Mouse (Mus musculus): ENCODE results near the gene Lamtor2. TPM values are rescaled to one million over a fixed set of nuclear protein-coding genes. Genes with fewer than 3 reads are reported as not detected.
A peak's percentile ranks its signal among the peaks of the same experiment; 100 is the strongest.

Lamtor2 gene
- total and polyA plus RNA-seq, 2 experiments = 125 to 201 TPM

GRCm38 (mm10) chr3:88559596-88559995 is 6.7 kb upstream of the Lamtor2 start:
- Histone ChIP-seq H3K36me3 (ENCODE audit: control insufficient read depth, insufficient read depth, low read length) (peaks cover 18% of the 10 kb centered on the region; the same call in 1 of the 2 replicates), H3K79me2 (ENCODE audit: control insufficient read depth, insufficient read depth, low read length) (peaks cover 5% of the 10 kb centered on the region; the same call in 1 of the 2 replicates)
- 96% methylated on average over 9 of the region's 9 CpGs for WGBS

GRCm38 (mm10) chr3:88556616-88557015 is 3.7 kb upstream of the Lamtor2 start:
- H3K79me2 ChIP-seq (ENCODE audit: control insufficient read depth, insufficient read depth, low read length) = peaks cover 10% of the 10 kb centered on the region; the same call in 1 of the 2 replicates
- DNase-seq (ENCODE audit: extremely low read depth, low read depth, low spot score) = no peak
- peaks cover 3% of the 10 kb centered on the region for H3K4me1 ChIP-seq (ENCODE audit: control insufficient read depth, insufficient read depth, low read length)
- H3K9ac ChIP-seq (ENCODE audit: low read depth, low read length) = no peak overlapping the region
- peaks cover 18% of the 10 kb centered on the region; the same call in 1 of the 2 replicates for H3K36me3 ChIP-seq (ENCODE audit: control insufficient read depth, insufficient read depth, low read length)
- TF ChIP-seq POLR2A (IDR thresholded peaks at IDR 0.05; ENCODE audit: extremely low read depth, insufficient read depth, low read length) (no peak), CTCF (IDR thresholded peaks at IDR 0.05; ENCODE audit: low read depth, low read length) (no peak)
- no peak overlapping the region for H3K4me3 ChIP-seq (ENCODE audit: insufficient read depth, low read depth, low read length)
- no peaks in the 10 kb centered on the region for H3K27me3 ChIP-seq (ENCODE audit: control insufficient read depth, insufficient read depth, low read length)
- H3K27ac ChIP-seq (replicated peaks; ENCODE audit: insufficient read depth, low read depth, low read length) = no peak overlapping the region
- WGBS = 95% methylated on average over 8 of the region's 8 CpGs

More at GRCm38 (mm10) chr3:88559596-88559995, 6.7 kb upstream of the Lamtor2 start:
- H3K27ac ChIP-seq (replicated peaks; ENCODE audit: insufficient read depth, low read depth, low read length) = no peak overlapping the region
- DNase-seq (ENCODE audit: extremely low read depth, low read depth, low spot score) = no peak
- H3K4me1 ChIP-seq (ENCODE audit: control insufficient read depth, insufficient read depth, low read length) = peaks cover 12% of the 10 kb centered on the region
- TF ChIP-seq POLR2A (IDR thresholded peaks at IDR 0.05; ENCODE audit: extremely low read depth, insufficient read depth, low read length) = no peak
- no peak for TF ChIP-seq CTCF (IDR thresholded peaks at IDR 0.05; ENCODE audit: low read depth, low read length)
- H3K4me3 ChIP-seq (ENCODE audit: insufficient read depth, low read depth, low read length) = no peak overlapping the region
- no peaks in the 10 kb centered on the region for H3K27me3 ChIP-seq (ENCODE audit: control insufficient read depth, insufficient read depth, low read length)
- no peak overlapping the region for H3K9ac ChIP-seq (ENCODE audit: low read depth, low read length)

- WGBS = 97% methylated on average over 6 of the region's 6 CpGs
- H3K27me3 ChIP-seq (ENCODE audit: control insufficient read depth, insufficient read depth, low read length) = no peaks in the 10 kb centered on the region
- H3K4me3 ChIP-seq (ENCODE audit: insufficient read depth, low read depth, low read length) = no peak overlapping the region
- H3K36me3 ChIP-seq (ENCODE audit: control insufficient read depth, insufficient read depth, low read length) = peaks cover 16% of the 10 kb centered on the region; the same call in 1 of the 2 replicates
- no peak overlapping the region for H3K9ac ChIP-seq (ENCODE audit: low read depth, low read length)
- H3K27ac ChIP-seq (replicated peaks; ENCODE audit: insufficient read depth, low read depth, low read length) = no peak overlapping the region
- no peak for DNase-seq (ENCODE audit: extremely low read depth, low read depth, low spot score)
- peaks cover 6% of the 10 kb centered on the region for H3K4me1 ChIP-seq (ENCODE audit: control insufficient read depth, insufficient read depth, low read length)
- H3K79me2 ChIP-seq (ENCODE audit: control insufficient read depth, insufficient read depth, low read length) = peaks cover 10% of the 10 kb centered on the region; the same call in 1 of the 2 replicates
- TF ChIP-seq POLR2A (IDR thresholded peaks at IDR 0.05; ENCODE audit: extremely low read depth, insufficient read depth, low read length) (no peak), CTCF (IDR thresholded peaks at IDR 0.05; ENCODE audit: low read depth, low read length) (no peak)
Measured at GRCm38 (mm10) chr3:88555731-88556130, 2.9 kb upstream of the Lamtor2 start.

GRCm38 (mm10) chr3:88555069-88555605 is 2.3 kb upstream of the Lamtor2 start:
- H3K4me3 ChIP-seq (ENCODE audit: insufficient read depth, low read depth, low read length) = no peak overlapping the region
- H3K79me2 ChIP-seq (ENCODE audit: control insufficient read depth, insufficient read depth, low read length) = peaks cover 10% of the 10 kb centered on the region; the same call in 1 of the 2 replicates
- H3K36me3 ChIP-seq (ENCODE audit: control insufficient read depth, insufficient read depth, low read length) = peaks cover 15% of the 10 kb centered on the region; the same call in 1 of the 2 replicates
- H3K9ac ChIP-seq (ENCODE audit: low read depth, low read length) = no peak overlapping the region
- TF ChIP-seq POLR2A (IDR thresholded peaks at IDR 0.05; ENCODE audit: extremely low read depth, insufficient read depth, low read length) (no peak), CTCF (IDR thresholded peaks at IDR 0.05; ENCODE audit: low read depth, low read length) (no peak)
- no peaks in the 10 kb centered on the region for H3K27me3 ChIP-seq (ENCODE audit: control insufficient read depth, insufficient read depth, low read length)
- peaks cover 6% of the 10 kb centered on the region for H3K4me1 ChIP-seq (ENCODE audit: control insufficient read depth, insufficient read depth, low read length)
- 95% methylated on average over 5 of the region's 5 CpGs for WGBS
- H3K27ac ChIP-seq (replicated peaks; ENCODE audit: insufficient read depth, low read depth, low read length) = no peak overlapping the region
- DNase-seq (ENCODE audit: extremely low read depth, low read depth, low spot score) = no peak

GRCm38 (mm10) chr3:88553880-88554586 is 1.2 kb upstream of the Lamtor2 start:
- H3K4me1 ChIP-seq (ENCODE audit: control insufficient read depth, insufficient read depth, low read length) = peaks cover 6% of the 10 kb centered on the region
- TF ChIP-seq CTCF (IDR thresholded peaks at IDR 0.05; ENCODE audit: low read depth, low read length) (no peak), POLR2A (IDR thresholded peaks at IDR 0.05; ENCODE audit: extremely low read depth, insufficient read depth, low read length) (no peak)
- WGBS = under 1% methylated on average over 41 of the region's 41 CpGs
- peak; percentile 56 for DNase-seq (ENCODE audit: extremely low read depth, low read depth, low spot score)
- peaks cover 10% of the 10 kb centered on the region; the same call in 1 of the 2 replicates for H3K79me2 ChIP-seq (ENCODE audit: control insufficient read depth, insufficient read depth, low read length)
- H3K27me3 ChIP-seq (ENCODE audit: control insufficient read depth, insufficient read depth, low read length) = no peaks in the 10 kb centered on the region
- peaks cover 9% of the 10 kb centered on the region; the same call in 1 of the 2 replicates for H3K36me3 ChIP-seq (ENCODE audit: control insufficient read depth, insufficient read depth, low read length)
- peak overlapping the region; percentile 62 for H3K27ac ChIP-seq (replicated peaks; ENCODE audit: insufficient read depth, low read depth, low read length)
- peak overlapping the region; percentile 80 for H3K4me3 ChIP-seq (ENCODE audit: insufficient read depth, low read depth, low read length)
- H3K9ac ChIP-seq (ENCODE audit: low read depth, low read length) = peak overlapping the region; percentile 89

All from liver, adult 2 months (tissue).